Mouse (Mus musculus) 3T3-L1 (cell line): Measurements from ENCODE around the gene 1700017D01Rik.
"Not testable (repeated sequence)": the region's sequence is repeated elsewhere in the genome, so short reads cannot be mapped to it uniquely, and the experiment has no call there.

Experiments used
- DNase-seq: peaks from one replicate; pipeline ENCODE4 v3.0.0-alpha.2; 2015; ENCODE audit warnings: low read depth, low spot score

Gene 1700017D01Rik

GRCm38 (mm10) chr19:11130776-11131175 lies at the start of gene 1700017D01Rik:
1700017D01Rik (minus strand) TSS chr19:11130876.
- DNase-seq: not testable (repeated sequence)

GRCm38 (mm10) chr19:11177464-11177863 lies 46.8 kb upstream of the 1700017D01Rik start:
- DNase-seq: no peak

GRCm38 (mm10) chr19:11165172-11165571 lies 34.5 kb upstream of the 1700017D01Rik start, which contains the start of gene 1700025F22Rik:
1700025F22Rik (minus strand) TSS chr19:11165320.
- peak; percentile 10 for DNase-seq

DNA sequence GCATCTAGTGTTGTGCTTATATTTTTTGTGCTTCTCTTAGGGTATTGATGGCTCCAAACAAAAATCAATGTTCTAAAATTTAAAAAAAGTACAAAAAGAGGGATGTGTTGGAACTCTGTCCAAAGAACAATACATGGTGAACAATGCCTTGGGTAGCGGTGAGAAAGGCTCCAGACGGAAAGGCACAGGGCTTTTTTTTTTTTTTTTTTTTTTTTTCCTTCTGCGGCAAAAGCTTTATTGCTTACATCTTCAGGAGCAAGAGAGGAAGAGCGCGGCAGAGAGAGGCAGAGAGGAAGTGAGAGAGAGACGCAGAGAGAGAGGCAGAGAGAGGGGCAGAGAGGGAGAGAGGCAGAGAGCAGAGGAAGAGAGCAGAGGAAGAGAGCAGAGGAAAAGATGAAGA lies 27.2 kb upstream of the 1700017D01Rik start:
- not testable (repeated sequence) for DNase-seq

- no peak for DNase-seq
These were observed 4.7 kb upstream of the 1700017D01Rik start for GRCm38 (mm10) chr19:11135336-11135735.

DNA sequence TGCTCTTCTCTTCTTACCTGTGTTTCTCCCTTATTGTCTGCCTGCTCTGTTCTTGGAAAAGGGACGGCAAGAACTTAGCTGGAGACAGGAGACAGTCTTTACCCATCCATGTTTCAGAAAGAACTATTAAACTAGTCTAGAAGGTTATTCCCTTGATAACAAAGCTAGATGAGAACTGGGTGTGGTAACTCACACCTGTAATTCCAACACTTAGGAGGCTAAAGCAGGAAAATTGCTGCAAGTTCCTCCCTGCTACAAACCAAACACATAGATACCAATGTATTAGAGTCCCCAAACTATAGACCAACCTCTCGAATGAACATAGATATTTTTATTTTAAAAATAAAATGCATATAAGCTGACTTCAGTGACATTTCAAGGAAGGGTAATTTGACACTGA lies 4.2 kb upstream of the 1700017D01Rik start:
- no peak for DNase-seq

DNA sequence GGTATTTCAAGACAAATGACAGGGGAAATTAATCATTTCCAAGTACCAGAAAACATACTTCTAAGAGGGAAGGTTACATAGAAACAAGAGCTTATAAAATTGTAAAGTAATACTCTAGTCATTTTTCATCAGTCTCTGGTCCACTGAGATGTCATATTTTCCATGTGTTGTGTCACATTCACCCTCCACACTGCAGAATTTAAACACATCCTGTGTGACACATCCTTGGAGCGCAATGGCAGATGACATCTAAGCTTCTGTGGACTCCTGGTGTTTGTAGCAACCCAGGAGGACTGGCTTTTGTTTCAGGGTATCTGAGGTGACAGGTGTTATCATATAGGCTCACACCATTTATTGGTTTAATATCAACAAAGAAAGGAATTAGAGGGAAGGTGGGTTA lies 974 bp downstream of the 1700017D01Rik start:
- DNase-seq: no peak

DNA sequence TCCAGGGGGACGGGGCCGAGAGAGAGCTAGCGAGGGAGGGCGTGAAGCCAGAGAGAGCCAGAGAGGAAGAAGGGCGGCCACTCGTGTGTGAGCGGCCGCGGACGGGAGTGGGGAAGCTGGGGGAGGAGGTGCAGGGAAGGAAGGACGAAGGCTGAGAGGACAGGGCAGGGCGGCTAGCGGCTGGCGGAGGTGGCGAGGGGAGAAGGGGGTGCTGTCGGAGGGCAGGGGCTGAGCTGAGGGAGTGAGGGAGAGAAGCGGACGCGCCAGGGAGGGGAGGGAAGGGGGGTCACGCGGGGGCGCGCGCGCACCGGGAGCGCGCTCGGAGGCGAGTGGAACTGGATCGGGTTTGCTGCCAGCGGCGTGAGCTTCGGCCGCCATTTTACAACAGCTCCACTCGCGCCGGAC lies 9.7 kb downstream of the 1700017D01Rik start:
- not testable (repeated sequence) for DNase-seq

DNA sequence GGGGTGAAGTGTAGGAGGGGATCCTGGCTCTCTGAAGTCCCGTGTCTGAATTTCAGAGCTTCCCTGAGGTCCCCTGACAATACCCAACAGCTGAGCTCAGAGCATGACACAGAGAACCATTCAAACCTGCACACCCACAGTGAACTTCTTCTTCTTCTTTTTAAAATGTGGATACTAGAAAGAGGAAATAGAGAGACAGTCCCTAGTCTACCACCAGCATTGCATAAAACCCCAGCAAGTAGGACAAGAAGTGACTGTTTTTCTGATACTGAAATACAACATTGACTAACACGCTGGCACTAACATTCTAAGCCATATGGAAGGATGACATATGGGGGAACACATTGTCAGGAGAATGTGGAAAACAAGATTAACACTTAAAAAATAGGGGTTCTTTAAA lies 11.3 kb downstream of the 1700017D01Rik start:
- no peak for DNase-seq

GRCm38 (mm10) chr19:11107746-11108145 lies 22.9 kb downstream of the 1700017D01Rik start:
- peak; percentile 22 for DNase-seq

GRCm38 (mm10) chr19:11101880-11102279 lies 28.8 kb downstream of the 1700017D01Rik start:
- DNase-seq: no peak

GRCm38 (mm10) chr19:11098401-11098800 lies 32.3 kb downstream of the 1700017D01Rik start:
- DNase-seq: no peak

DNA sequence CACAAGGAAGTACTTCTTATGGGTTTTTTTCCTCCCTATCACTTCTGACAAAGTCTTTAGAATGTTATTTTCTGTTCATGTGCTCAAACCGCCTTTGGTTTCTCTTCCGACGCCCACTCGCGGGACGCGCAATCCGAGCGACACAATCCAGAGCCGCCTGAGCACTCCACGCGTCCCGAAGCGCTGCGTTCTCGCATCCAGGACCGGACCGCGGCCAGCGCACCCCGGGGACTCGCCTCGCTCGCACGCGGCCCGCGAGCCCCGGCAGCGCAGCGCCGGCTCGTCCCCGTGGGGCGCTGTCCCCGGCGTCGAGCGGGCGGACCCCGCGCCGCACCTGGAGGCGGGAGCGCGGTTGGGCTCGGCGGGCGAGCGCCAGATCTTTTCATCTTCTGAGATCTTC lies 38.5 kb downstream of the 1700017D01Rik start:
- DNase-seq: not testable (repeated sequence)

DNA sequence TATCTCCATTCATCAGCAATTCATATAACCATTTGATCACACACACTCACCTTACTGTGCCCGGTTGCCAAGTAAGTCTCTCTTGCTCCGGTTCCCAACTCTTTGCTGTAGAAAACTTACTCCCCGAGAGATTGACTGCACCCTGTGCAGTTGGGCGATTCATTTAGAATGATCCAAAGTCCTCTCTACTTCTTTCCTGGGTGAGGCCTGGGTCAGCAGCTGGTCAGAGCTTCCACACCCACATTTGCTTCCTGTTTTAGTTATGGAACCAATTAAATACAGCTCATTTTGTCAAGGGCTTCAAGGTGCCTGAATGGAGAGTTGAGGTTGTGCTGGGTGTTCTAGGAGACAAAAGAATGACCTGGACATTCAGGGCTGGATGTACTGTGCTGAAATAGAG lies 49.7 kb downstream of the 1700017D01Rik start, which contains the start of gene Ms4a8a:
Gene Ms4a8a, minus strand, starts transcription at position 169 of the 400 bp plus-strand sequence.
- no peak for DNase-seq

DNA sequence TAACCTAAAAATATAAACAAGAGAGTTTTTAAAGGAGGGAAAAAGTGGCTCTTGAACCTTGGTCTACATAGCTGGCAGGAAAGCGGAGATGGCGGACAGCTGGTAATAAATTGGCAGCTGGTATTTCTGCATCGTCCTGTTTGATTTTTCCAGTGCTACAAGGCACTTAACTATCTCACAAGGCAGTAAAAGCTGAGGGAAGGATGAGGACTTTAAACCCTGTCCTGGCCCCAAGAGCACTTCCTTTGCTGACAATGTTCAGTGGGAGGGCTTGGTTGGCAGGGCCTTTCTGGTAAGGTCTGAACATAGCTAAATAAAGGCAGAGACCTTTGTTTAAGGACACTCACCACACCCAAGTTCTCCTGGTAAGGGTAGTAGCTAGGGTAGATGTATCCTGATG lies 60.3 kb downstream of the 1700017D01Rik start:
- no peak for DNase-seq

- DNase-seq: peak; percentile 59
These were observed 65.3 kb downstream of the 1700017D01Rik start for GRCm38 (mm10) chr19:11065202-11065875.

DNA sequence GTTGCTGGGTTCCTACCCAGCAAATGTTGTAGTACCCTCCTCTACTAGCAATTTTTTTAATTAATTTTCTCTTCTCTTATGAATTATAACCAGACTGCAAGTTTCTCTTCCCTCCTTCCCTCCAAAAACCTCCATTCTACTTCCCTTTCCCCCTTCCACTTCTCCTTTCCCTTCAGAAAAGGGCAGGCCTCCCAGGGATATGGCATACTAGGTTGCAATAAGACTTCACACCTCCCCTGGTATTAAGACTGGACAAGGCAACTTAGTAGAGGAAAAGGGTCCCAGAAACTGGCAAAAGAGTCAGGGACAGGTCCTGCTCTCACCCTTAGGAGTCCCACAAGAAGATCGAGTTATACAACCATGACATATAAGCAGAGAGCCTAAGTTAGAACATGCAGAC lies 69.8 kb downstream of the 1700017D01Rik start:
- no peak for DNase-seq

GRCm38 (mm10) chr19:11059967-11060366 lies 70.7 kb downstream of the 1700017D01Rik start:
- no peak for DNase-seq

DNA sequence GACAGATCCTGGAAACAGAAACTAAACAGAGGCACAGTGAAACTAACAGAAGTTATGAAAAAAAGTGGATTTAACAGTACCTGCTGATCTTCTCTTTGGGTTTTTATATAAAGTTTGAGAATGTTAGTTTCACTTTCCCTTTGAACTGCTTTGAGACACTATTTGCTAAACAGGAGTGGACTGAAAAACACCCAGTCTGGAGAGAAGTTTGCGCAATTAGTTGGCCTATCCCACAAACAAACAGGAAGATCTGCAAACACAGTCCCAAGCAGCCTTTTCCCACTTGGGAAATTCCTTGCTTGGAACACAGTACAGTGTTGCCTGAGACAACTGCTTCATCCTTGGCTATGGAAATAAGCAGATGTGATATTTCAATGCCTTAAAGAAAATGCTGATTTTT lies 75.0 kb downstream of the 1700017D01Rik start:
- DNase-seq: peak; percentile 34

DNA sequence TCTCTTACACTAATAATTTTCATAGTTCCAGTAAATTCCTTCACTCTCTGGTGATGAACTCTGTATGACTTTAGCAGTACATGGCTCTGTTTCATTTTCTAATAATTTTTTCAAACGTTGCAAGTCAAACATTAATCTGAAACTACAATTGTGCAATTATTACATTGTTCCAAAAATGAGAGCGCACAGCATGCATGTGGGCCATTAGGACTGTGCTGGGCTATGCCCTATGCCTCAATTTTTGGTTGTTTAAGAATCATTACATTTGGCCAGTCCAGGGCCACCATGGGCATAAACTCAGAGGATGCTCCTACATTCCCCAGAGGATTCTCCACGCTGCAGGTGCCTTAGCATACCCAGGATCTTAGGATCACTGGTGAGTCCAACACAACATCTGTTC lies 77.4 kb downstream of the 1700017D01Rik start:
- DNase-seq: no peak

DNA sequence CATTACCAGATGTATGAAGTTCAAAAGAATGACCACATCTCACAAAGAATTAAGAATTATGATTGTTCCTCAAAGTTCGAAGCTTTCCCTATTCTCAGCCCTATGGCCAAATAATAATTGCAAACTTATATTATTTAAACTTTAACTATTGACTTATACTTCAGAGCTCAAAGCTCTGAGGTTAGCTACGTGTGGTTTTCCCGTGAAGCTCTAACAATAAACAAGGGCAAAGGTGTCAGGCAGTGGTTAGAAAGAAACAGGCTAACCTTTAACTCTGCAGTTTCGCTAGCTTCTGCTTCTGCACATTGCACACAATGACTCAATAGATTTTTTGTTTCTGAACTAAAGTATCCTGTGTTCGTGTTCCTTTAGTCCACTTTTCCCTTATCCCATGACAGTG lies 77.8 kb downstream of the 1700017D01Rik start:
- DNase-seq: no peak

GRCm38 (mm10) chr19:11050286-11050685 lies 80.4 kb downstream of the 1700017D01Rik start:
- DNase-seq: no peak

DNA sequence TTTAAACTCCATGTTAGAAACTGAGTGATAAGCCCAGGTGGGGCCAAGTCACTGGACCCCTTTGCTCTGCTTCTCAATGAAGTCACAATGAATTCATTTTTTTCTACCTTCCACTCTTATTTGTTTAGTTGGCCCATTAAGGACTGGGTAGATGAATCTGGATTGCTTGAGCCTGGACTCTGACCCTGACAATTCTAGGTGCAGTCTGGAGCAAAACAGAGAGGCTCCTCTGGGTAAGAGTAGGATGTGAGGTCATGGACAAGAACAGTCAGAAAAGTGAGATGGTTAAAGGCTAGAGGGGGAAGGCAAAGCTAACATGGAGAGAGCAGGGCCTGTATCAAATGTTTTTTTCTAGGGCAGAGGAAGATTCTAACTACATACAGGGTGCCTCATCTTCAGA lies 81.2 kb downstream of the 1700017D01Rik start:
- no peak for DNase-seq

DNA sequence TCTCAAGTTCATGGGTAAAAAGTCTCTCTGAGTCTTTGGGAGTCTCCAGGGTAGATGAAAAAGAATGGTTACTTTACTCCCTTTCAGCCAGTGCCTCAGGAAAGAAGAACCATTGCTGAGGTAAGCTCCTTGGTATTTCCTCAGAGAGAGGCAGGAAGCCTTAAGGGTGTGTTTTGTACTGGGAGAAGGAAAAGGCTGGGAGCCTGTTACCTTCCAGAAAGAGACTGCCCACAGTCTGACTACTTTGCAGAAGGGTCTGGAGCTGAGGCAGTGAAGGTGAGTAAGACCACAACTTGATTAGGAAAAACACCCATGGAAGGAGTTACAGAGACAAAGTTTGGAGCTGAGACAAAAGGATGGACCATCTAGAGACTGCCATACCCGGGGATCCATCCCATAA lies 82.2 kb downstream of the 1700017D01Rik start:
- peak; percentile 17 for DNase-seq
